Mouse (Mus musculus) cerebellum, adult 11 months (tissue): Measurements from ENCODE around the gene Tm9sf1.
A peak's percentile ranks its signal among the peaks of the same experiment; 100 is the strongest.

Experiments
- DNase-seq: peaks from one replicate; pipeline ENCODE4 v3.0.0; 2022

Tm9sf1 gene

DNA sequence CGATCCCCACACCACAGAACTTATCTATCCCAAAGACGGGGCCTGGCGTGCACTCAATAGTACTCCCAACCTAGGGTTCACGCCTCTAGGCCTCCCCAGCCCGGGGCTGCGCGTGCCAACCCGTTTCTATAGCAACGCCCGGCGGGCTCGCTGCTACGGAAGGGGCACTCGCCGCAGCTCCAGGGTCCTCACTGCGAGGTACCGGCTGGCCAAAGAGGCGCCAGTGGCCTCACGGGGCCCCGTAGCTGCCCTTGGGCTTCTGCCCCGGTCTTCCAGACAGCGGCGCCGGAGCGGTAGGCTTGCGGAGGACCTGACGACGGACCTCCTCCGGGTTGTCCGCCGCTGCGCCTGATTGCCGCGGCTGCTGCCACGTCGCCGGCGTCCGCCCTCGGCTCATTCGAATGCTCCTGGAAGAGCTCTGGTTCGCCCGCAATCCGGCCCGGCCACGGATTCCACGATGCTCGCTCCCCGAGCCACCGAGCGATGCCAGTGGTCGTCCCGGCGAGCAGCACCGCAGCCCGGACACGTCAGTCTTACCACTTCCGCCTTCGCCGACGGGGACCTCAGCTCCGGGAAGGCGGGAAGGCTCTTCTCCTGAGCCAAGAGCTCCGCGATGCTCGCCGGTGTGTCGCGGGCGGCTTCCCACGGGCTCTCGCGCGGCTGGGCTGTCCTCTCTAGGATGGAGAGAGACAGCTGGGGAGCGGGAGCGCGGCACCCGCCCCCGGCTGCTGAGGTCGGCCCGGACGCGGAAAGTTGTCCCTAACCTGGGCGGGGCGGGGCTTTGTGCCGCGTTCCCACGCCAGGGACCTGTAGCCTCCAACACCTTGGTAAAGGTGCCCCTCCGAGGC is at the start of gene Tm9sf1:
Tm9sf1 (minus strand) TSS at position 747 of the 848 bp plus-strand sequence.
- DNase-seq, result peak; percentile 81

DNA sequence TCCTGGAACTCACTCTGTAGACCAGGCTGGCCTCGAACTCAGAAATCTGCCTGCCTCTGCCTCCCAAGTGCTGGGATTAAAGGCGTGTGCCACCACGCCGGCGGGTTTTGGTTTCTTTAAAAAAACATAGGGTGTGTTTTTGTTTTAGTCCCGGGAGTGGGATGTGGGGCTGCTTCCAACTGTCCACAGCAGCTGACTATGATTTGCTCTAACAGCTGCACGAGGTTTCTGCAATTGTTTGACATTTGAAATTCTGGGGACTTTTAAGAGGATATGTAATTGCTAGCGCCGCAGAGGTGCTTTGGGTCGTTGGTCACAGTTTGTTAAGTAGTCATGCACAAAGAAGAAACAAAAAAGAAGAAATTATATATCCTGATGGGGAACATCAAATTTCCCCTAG is 45.8 kb upstream of the Tm9sf1 start:
- DNase-seq, result no peak

DNA sequence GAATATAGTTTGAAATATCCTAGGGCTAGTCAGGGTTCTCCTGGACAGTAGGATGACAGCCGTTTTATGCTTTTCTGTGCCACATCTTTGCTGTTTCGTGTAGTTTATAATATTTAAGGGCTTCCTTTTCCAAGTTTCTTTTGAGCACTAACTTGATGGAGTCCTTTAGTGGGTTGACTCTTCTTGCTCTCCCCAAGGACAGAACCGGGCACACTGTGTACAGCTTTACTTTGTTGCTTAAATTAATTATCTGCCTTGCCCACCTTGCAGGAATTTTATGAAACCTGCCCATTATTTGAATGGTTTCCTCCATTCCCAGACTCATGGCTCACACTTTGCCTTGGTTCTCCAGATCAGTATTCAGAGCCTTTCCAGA is 38.5 kb upstream of the Tm9sf1 start:
- DNase-seq, result no peak

GRCm38 (mm10) chr14:55681160-55682117 is 37.8 kb upstream of the Tm9sf1 start, which contains the start of gene Tinf2:
Gene Tinf2, minus strand, starts transcription at chr14:55681820.
- peak; percentile 94 for DNase-seq

DNA sequence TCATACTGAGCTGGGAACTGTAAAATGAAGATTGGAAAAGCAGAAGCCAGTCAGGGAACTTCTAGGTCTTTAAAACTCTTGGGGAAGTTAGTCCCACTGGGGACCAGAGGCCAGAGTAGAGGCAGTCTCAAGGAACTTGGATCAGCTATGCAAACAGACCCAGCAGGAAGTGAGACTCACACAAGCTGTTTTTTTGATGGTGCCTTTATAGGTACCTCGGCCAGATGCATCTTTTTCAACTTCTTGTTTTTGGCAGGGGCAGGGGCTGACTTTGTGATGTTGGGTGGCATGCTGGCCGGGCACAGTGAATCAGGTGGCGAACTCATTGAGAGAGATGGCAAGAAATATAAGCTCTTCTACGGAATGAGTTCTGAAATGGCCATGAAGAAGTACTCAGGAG is 34.0 kb upstream of the Tm9sf1 start:
- no peak for DNase-seq

GRCm38 (mm10) chr14:55672741-55673060 is 29.1 kb upstream of the Tm9sf1 start:
- no peak for DNase-seq

GRCm38 (mm10) chr14:55671833-55672740 is 28.5 kb upstream of the Tm9sf1 start, which contains the start of the genes Gmpr2 and Nedd8:
Gene Gmpr2, plus strand, starts transcription at chr14:55671941.
Gene Nedd8, minus strand, starts transcription at chr14:55672124.
- peak; percentile 83 for DNase-seq

- no peak for DNase-seq
These were observed 27.9 kb upstream of the Tm9sf1 start for GRCm38 (mm10) chr14:55671486-55671832.

DNA sequence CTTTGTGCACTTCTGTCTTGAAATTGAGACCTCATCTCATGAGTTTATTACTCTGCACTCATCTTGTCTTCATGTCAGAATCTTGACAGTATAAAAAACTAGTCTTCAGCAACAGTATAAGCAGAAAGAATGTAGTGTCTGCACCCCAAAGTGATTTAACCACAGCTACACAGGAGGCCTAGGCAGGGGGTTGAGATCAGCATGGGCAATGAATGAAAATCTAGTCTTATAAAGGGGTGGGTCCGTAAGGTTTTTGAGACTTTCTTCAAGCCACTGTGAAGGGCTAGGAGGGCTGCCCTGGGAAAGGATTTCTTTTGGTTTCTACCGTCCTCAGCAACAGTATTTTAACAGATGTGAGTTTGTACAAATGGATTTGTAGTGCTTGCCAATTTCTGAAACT is 17.0 kb upstream of the Tm9sf1 start:
- DNase-seq, result no peak

GRCm38 (mm10) chr14:55659960-55660573 is 16.5 kb upstream of the Tm9sf1 start, which contains the start of gene Mdp1:
Gene Mdp1, minus strand, starts transcription at chr14:55660508.
- DNase-seq, result peak; percentile 67

- no peak for DNase-seq
These were observed 14.4 kb upstream of the Tm9sf1 start for GRCm38 (mm10) chr14:55658011-55658410.

- DNase-seq, result no peak
These were observed 13.3 kb upstream of the Tm9sf1 start for GRCm38 (mm10) chr14:55656935-55657334.

DNA sequence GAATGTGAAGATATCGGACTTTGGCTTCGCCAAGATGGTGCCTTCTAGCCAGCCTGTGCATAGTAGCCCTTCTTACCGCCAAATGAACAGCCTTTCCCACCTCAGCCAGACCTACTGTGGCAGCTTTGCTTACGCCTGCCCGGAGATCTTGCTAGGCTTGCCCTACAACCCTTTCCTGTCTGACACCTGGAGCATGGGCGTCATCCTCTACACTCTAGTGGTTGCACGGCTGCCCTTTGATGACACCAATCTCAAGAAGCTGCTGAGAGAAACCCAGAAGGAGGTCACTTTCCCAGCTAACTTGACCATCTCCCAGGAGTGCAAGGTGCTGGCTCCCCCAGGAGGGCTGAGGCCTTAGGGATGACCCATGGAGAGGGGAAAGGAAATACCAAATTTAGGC is 7.9 kb upstream of the Tm9sf1 start:
- no peak for DNase-seq

DNA sequence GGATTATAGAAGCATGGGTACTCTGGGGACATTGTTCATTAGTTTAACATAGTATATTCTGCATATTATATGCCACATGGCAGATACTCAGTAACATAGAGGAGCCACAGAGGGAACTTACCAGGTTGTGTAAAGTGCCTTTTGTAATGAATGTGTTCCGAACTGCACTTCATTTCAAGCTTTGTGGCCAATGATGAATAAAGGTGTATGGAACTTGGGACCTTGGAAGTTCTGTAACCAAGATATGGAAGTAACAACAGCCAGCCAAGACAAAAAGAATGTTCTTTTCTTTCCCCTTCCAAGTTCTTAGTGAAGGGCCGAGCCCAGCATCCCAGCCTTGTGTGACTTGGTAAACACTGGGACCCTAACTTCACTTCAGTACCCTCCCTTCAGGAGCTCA is 6.3 kb upstream of the Tm9sf1 start, which contains the start of gene Tssk4:
Tssk4 (plus strand) TSS at position 301 of the 400 bp plus-strand sequence.
- DNase-seq, result no peak

DNA sequence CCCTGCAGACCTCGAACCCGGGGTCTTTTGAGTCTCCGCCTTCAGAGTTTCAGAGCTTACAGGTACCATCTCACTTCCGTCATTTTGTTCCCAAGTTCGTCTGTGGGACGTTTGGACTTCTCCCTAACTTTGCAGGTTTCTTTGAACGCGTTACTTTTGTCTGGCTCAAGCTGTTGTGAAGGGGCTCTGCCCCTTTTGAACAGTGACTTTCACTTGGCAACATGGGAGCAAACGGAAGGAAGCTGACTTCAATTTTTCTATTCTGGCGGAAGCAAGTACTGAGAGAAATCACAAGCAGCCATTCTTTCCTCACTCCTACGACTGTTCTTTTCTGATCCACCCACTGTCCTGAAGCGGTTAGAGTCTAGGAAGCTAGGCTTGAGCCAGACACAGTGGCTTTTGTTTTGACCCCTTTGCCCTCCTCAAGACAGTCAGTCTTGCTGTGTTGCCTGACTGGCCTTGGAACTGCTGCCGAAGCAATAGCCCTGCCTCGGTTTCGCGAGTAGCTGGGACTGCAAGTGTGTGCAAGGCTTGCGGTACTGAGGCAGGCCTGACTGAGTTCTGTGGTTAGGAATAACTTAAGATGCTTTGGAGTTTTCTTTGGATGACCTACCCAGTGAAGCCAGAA is 769 bp upstream of the Tm9sf1 start:
- no peak for DNase-seq

DNA sequence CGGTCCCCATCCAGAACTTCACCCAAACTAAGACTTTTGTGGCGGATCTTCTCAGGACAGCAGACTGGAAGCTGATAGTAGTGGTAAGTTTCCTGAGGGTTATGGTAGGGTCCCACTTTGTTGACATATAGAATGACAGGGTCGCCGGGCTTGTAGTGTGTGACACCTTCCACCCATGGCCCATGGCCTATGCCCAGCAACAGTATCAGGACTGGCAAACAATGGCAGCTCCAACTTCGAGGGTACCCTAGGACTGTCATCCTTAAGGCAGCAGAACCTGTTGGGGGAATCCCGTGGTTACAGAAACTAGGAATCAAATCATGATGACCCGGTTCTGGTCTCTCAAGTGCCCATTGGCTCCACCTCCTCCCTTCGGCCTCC is 937 bp downstream of the Tm9sf1 start:
- no peak for DNase-seq

DNA sequence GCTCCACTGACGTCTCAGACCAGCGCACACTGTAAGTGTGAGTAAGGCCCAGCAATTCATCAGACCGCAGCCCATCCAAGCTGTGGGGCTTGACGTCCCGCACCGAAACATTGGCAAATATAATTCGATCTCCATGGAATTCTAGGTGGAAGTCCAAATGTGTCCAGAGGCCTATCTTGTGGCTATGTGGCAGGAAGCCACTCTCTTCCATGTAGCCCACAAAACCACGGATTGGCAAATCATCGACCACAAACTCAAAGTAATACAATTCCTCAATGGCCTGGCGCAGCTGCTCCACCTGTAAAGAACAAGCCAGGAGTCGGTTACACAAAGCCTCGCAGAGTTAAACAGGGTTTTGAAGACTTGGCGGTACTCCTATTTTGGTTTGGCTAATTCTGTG is 2.3 kb downstream of the Tm9sf1 start:
- no peak for DNase-seq

GRCm38 (mm10) chr14:55640816-55641215 is 2.8 kb downstream of the Tm9sf1 start:
- no peak for DNase-seq

GRCm38 (mm10) chr14:55637795-55638194 is 5.8 kb downstream of the Tm9sf1 start, which contains the start of gene Gm49378:
Gene Gm49378, minus strand, starts transcription at chr14:55637895.
- DNase-seq, result no peak

DNA sequence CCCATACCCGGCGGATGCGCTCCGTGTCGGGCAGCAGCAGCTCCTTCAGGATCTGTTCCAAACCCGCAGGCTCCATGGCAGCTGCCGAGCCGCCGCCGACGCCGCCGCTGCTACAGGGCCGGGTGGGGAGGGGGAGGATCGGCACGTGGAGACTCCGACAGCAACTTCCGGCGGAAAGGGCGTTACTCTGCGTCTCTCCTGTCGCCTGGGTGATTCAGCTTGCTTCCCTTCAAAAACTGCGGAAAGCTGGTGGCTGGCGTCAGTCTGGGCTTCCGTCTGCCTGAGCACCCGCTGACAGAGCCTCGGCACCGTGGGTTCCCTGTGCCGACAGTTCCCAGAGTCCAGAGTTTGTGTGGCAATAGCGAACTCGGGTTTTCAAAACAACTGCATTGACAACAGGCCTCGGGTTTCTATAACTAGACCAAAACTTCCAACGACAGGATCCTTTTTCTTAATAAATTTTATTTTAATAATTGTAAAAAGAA is 8.0 kb downstream of the Tm9sf1 start, which contains the start of gene Ipo4:
Ipo4 (minus strand) TSS at position 435 of the 485 bp plus-strand sequence.
- peak; percentile 71 for DNase-seq

DNA sequence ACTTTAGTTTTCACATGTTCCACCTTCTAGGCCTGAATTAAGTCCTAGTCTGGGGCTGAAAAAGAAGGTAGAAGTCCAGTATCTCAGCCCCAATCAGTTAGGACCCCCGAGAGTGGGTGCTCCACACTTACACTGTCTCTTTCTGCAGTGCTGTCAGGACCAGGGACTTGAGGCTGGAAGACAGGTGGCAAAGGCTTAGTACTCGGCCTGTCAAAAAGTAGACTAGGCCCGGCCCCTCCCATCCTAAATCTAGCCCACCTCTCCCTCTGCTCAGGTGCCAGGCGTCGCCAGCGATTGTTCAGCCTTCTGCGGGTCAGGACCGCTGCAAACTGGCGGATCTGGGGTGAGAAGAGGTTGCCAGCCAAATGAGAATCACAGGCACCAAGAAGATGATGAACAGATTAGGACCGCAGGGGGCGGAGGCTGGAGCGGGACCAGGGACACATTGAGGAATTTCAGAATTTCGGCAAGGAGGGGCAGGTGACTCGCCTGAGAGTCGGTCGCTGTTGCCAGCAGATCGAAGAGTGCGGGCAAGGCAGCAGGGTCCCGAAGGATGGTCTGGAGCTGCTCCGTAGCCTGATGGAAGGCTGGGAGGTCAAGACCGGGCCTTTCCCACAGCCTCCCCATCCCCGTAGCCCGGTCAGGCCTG is 8.6 kb downstream of the Tm9sf1 start:
- peak; percentile 60 for DNase-seq
